Comparison of ENCODE assay signal across 15 mouse cellular contexts in genomic region chr1:91942031-91942430, GRCm38 (mm10).
DNase-seq lines count a peak whose midpoint lies in the region; ATAC-seq and TF ChIP-seq lines count a peak whose summit lies in the region.
"Had no signal": no experiment of that assay in that cellular context is flagged by ENCODE, and none has a peak within 500 bp of the region (broad histone marks: within the 10 kb centered on the region; RNA-seq: fewer than 3 reads in every experiment).

No protein-coding gene starts in this region.

- H3K27me3 ChIP-seq in midbrain, postnatal 0 days (ENCODE audit: insufficient read depth, low read length), result no peaks in the 10 kb centered on the region
- H3K27me3 ChIP-seq in midbrain, embryonic 15.5 days (replicated peaks), result no peaks in the 10 kb centered on the region
- H3K27me3 ChIP-seq in stomach, postnatal 0 days (ENCODE audit: control insufficient read depth, insufficient read depth, low read length), result no peaks in the 10 kb centered on the region
- H3K27me3 ChIP-seq: embryonic facial prominence, embryonic 15.5 days; liver, embryonic 15.5 days had no signal

- H3K27ac ChIP-seq in midbrain, postnatal 0 days (ENCODE audit: low read depth, low read length), result no peak overlapping the region
- H3K27ac ChIP-seq in midbrain, embryonic 15.5 days, result no peak overlapping the region
- no peak overlapping the region for H3K27ac ChIP-seq in stomach, postnatal 0 days (replicated peaks)
- H3K27ac ChIP-seq: embryonic facial prominence, embryonic 15.5 days; liver, embryonic 15.5 days had no signal

- DNase-seq in cerebellum, adult 11-12 months, result peak; percentile 55
- peak; percentile 16 for DNase-seq in kidney, adult 18-20 months
- no peak for DNase-seq in kidney, adult 8-10 months
- no peak for DNase-seq in midbrain, postnatal 0 days (ENCODE audit: low spot score)
- peak; percentile 22 for DNase-seq in stomach, postnatal 0 days (ENCODE audit: low spot score)
- no peak for DNase-seq in thymus, postnatal 10 days (ENCODE audit: low spot score in 2 of 2)
- DNase-seq: adrenal gland, adult 8-10 months; gastrocnemius, postnatal 25 days; spleen, adult 18-20 months had no signal

- no peak for ATAC-seq in cerebellum, adult (ENCODE audit: insufficient number of reproducible peaks, low FRiP score, low TSS enrichment)
- no peak for ATAC-seq in midbrain, postnatal 0 days (ENCODE audit: low FRiP score)
- ATAC-seq in midbrain, embryonic 15.5 days (replicated peaks), result no peak
- ATAC-seq in stomach, postnatal 0 days (ENCODE audit: low FRiP score, low TSS enrichment), result no peak
- ATAC-seq: forebrain, embryonic 14.5 days had no signal

- H3K4me1 ChIP-seq in midbrain, postnatal 0 days (ENCODE audit: insufficient read depth, low read length), result no peaks in the 10 kb centered on the region
- no peaks in the 10 kb centered on the region for H3K4me1 ChIP-seq in midbrain, embryonic 15.5 days
- no peaks in the 10 kb centered on the region for H3K4me1 ChIP-seq in stomach, postnatal 0 days (replicated peaks; ENCODE audit: control insufficient read depth, insufficient read depth)
- H3K4me1 ChIP-seq: embryonic facial prominence, embryonic 15.5 days; liver, embryonic 15.5 days had no signal

- no peak for TF ChIP-seq EP300 in stomach, postnatal 0 days (optimal IDR thresholded peaks at IDR 0.05)

- TF ChIP-seq CTCF in midbrain, postnatal 0 days (IDR thresholded peaks at IDR 0.05), result peak; percentile 39
- TF ChIP-seq CTCF in stomach, postnatal 0 days (IDR thresholded peaks at IDR 0.05; ENCODE audit: low read depth), result peak; percentile 64

- H3K36me3 ChIP-seq in midbrain, postnatal 0 days (ENCODE audit: insufficient read depth, low read length), result peaks cover 30% of the 10 kb centered on the region
- peaks cover 8% of the 10 kb centered on the region for H3K36me3 ChIP-seq in midbrain, embryonic 15.5 days (replicated peaks)
- H3K36me3 ChIP-seq in stomach, postnatal 0 days (ENCODE audit: control insufficient read depth, insufficient read depth, low read length), result peaks cover 13% of the 10 kb centered on the region
- H3K36me3 ChIP-seq: liver, embryonic 15.5 days had no signal

- no peak overlapping the region for H3K4me3 ChIP-seq in midbrain, postnatal 0 days (ENCODE audit: low read depth, low read length)
- no peak overlapping the region for H3K4me3 ChIP-seq in midbrain, embryonic 15.5 days
- no peak overlapping the region for H3K4me3 ChIP-seq in stomach, postnatal 0 days (ENCODE audit: low read depth, low read length)
- H3K4me3 ChIP-seq: embryonic facial prominence, embryonic 15.5 days; liver, embryonic 15.5 days; myocyte had no signal

- no peak overlapping the region for H3K4me2 ChIP-seq in midbrain, postnatal 0 days (ENCODE audit: low read depth, low read length, poor library complexity, severe bottlenecking)
- H3K4me2 ChIP-seq in midbrain, embryonic 15.5 days, result no peak overlapping the region
- no peak overlapping the region for H3K4me2 ChIP-seq in stomach, postnatal 0 days (replicated peaks; ENCODE audit: low read depth)
- H3K4me2 ChIP-seq: embryonic facial prominence, embryonic 15.5 days; liver, embryonic 15.5 days had no signal

- H3K9me3 ChIP-seq in midbrain, postnatal 0 days (ENCODE audit: low read length), result no peaks in the 10 kb centered on the region
- H3K9me3 ChIP-seq in midbrain, embryonic 15.5 days, result no peaks in the 10 kb centered on the region
- no peaks in the 10 kb centered on the region for H3K9me3 ChIP-seq in stomach, postnatal 0 days (ENCODE audit: control insufficient read depth, low read length)
- H3K9me3 ChIP-seq: embryonic facial prominence, embryonic 15.5 days; liver, embryonic 15.5 days had no signal

- no peak overlapping the region for H3K9ac ChIP-seq in midbrain, postnatal 0 days (replicated peaks; ENCODE audit: low read length, poor library complexity, severe bottlenecking)
- H3K9ac ChIP-seq in midbrain, embryonic 15.5 days, result no peak overlapping the region
- no peak overlapping the region for H3K9ac ChIP-seq in stomach, postnatal 0 days (ENCODE audit: low read length)
- H3K9ac ChIP-seq: embryonic facial prominence, embryonic 15.5 days; liver, embryonic 15.5 days had no signal

- 74% methylated on average over 3 of the region's 3 CpGs for WGBS in midbrain, postnatal 0 days
- 65% methylated on average over 3 of the region's 3 CpGs for WGBS in midbrain, embryonic 15.5 days
- 40% methylated on average over 3 of the region's 3 CpGs for WGBS in stomach, postnatal 0 days

Comparison
In these comparisons a context has a peak if more than half of its experiments do, and no peak if none do; other contexts are left out.
1. DNase-seq: peak in cerebellum, adult 11-12 months (single experiment), kidney, adult 18-20 months (single experiment) and stomach, postnatal 0 days (single experiment); none in kidney, adult 8-10 months (0 of 2), midbrain, postnatal 0 days (single experiment) and thymus, postnatal 10 days (0 of 2).